Mouse (Mus musculus) bone marrow, adult 2 months (tissue): ENCODE results near the gene Maz. TPM values are rescaled to one million over a fixed set of nuclear protein-coding genes. Genes with fewer than 3 reads are reported as not detected.

Experiments used
- H3K27ac ChIP-seq: fragments of 200-500 bp; 2 replicates; pipeline ENCODE4 v1.5.1; 2012; ENCODE audit warnings: low read depth, mild to moderate bottlenecking, control low read depth, inconsistent platforms, low read length; ENCODE audit not compliant: control insufficient read depth, poor library complexity, insufficient read depth
- H3K4me1 ChIP-seq: fragments of 200-500 bp; 2 replicates; pipeline ENCODE4 v1.6.1; 2011; ENCODE audit warnings: low read length; ENCODE audit not compliant: control insufficient read depth, insufficient read depth
- H3K4me3 ChIP-seq: fragments of 200-500 bp; replicated peaks from 2 replicates; pipeline ENCODE3; 2011; ENCODE audit warnings: mild to moderate bottlenecking, low read depth, low read length, control low read depth; ENCODE audit not compliant: control insufficient read depth
- CTCF ChIP-seq: fragments of 200-500 bp; IDR thresholded peaks from 2 replicates; pipeline ENCODE4 v1.5.1; 2011; ENCODE audit warnings: low read length, control low read depth; ENCODE audit not compliant: control insufficient read depth, insufficient read depth
- POLR2A ChIP-seq: fragments of 200-500 bp; IDR thresholded peaks from 2 replicates; pipeline ENCODE4 v1.6.1; 2011; ENCODE audit warnings: low read depth, mild to moderate bottlenecking, control low read depth, low read length, borderline replicate concordance; ENCODE audit not compliant: control insufficient read depth
- WGBS: fragments of 180-500 bp; shearing (Covaris S2); methylation state at CpG from one replicate; pipeline ENCODE4 v1.1.7; 2018; 5-methylcytosine and 5-hydroxymethylcytosine counted together
- polyA plus RNA-seq: library from polyadenylated mRNA; stranded (reverse); fragments of >200 nt; gene quantifications from 2 replicates; pipeline ENCODE4 v1.2.4, GENCODE M21; 2011; ENCODE audit warnings: low replicate concordance; ENCODE audit not compliant: missing spikeins, insufficient read depth, insufficient read length

The Maz gene
- polyA plus RNA-seq, 1 experiment: 314 TPM

- H3K27ac ChIP-seq: peak within 1 kb of the TSS; percentile 96
Observed at GRCm38 (mm10) chr7:126975950-126976866, 50.6 kb downstream of the Maz start, which contains the start of gene Cdiptos. Gene Cdiptos, minus strand, starts transcription at chr7:126976098.

GRCm38 (mm10) chr7:126975893-126975949 lies 51.1 kb downstream of the Maz start, which contains the start of gene Cdipt:
Gene Cdipt, plus strand, starts transcription at chr7:126975914.
- TF ChIP-seq CTCF: no peak
- peaks cover 2% of the 10 kb centered on the region; the same call in 1 of the 2 replicates for H3K4me1 ChIP-seq
- peak within 1 kb of the TSS; percentile 96 for H3K27ac ChIP-seq
- peak within 1 kb of the TSS; percentile 87 for H3K4me3 ChIP-seq
- WGBS: 3% methylated on average over 1 of the region's 1 CpGs

More at GRCm38 (mm10) chr7:126975950-126976866, 50.6 kb downstream of the Maz start, which contains the start of gene Cdiptos:
- H3K4me1 ChIP-seq: peaks cover 2% of the 10 kb centered on the region; the same call in 1 of the 2 replicates
- TF ChIP-seq POLR2A: peak; percentile 62; the same call in 1 of the 2 replicates
- TF ChIP-seq CTCF: peak; percentile 97
- WGBS: under 1% methylated on average over 55 of the region's 55 CpGs
- H3K4me3 ChIP-seq: peak within 1 kb of the TSS; percentile 87

- Histone ChIP-seq H3K27ac (peak overlapping the region; percentile 96; the same call in 1 of the 2 replicates), H3K4me1 (peaks cover 2% of the 10 kb centered on the region; the same call in 1 of the 2 replicates), H3K4me3 (peak overlapping the region; percentile 87)
- no peak for TF ChIP-seq CTCF
- TF ChIP-seq POLR2A: no peak
- WGBS: 1% methylated on average over 8 of the region's 8 CpGs
Observed at GRCm38 (mm10) chr7:126975493-126975892, 51.3 kb downstream of the Maz start.

Other genes with a start within 250 kb of the Maz start
- 7.5 and 13.7 TPM in 2 replicates for gene Tbx6, start 245.6 kb downstream of the Maz start, polyA plus RNA-seq
- gene Ppp4c, start 234.5 kb downstream of the Maz start, polyA plus RNA-seq: 90.6 and 130 TPM in 2 replicates
- gene Fam57b, start 229.4 kb downstream of the Maz start, polyA plus RNA-seq: 1.9 TPM in 1 of 2 replicates, not detected in the other
- gene 4930451I11Rik, start 195.4 kb downstream of the Maz start, polyA plus RNA-seq: not detected in 2 replicates
- gene Doc2a, start 179.6 kb downstream of the Maz start, polyA plus RNA-seq: not detected in 2 replicates
- gene Hirip3, start 165.1 kb downstream of the Maz start, polyA plus RNA-seq: 77.2 and 107 TPM in 2 replicates
- gene Ino80e, start 164.7 kb downstream of the Maz start, polyA plus RNA-seq: 38.1 and 59.7 TPM in 2 replicates
- 113 and 149 TPM in 2 replicates for gene Taok2, start 142.3 kb downstream of the Maz start, polyA plus RNA-seq
- 39.9 and 76.2 TPM in 2 replicates for gene Tmem219, start 104.1 kb downstream of the Maz start, polyA plus RNA-seq
- gene Kctd13, start 98.2 kb downstream of the Maz start, polyA plus RNA-seq: 4.0 and 17.3 TPM in 2 replicates
- gene Asphd1, start 77.5 kb downstream of the Maz start, polyA plus RNA-seq: not detected in 2 replicates
- gene Sez6l2, start 76.5 kb downstream of the Maz start, polyA plus RNA-seq: 0.83 and 3.5 TPM in 2 replicates
- gene Cdipt, start 51.1 kb downstream of the Maz start, polyA plus RNA-seq: 51.4 and 89.1 TPM in 2 replicates
- gene Cdiptos, start 50.9 kb downstream of the Maz start, polyA plus RNA-seq: 2.3 and 2.4 TPM in 2 replicates
- 6.3 and 15.1 TPM in 2 replicates for gene Mvp, start 12.4 kb downstream of the Maz start, polyA plus RNA-seq
- gene Pagr1b, start 10.6 kb downstream of the Maz start, polyA plus RNA-seq: not detected in 2 replicates
- gene Pagr1a, start 9.7 kb downstream of the Maz start, polyA plus RNA-seq: 20.4 TPM in 1 of 2 replicates, not detected in the other
- 11.2 and 52.5 TPM in 2 replicates for gene Gm42742, start 5.9 kb downstream of the Maz start, polyA plus RNA-seq
- gene Prrt2, start 5.8 kb downstream of the Maz start, polyA plus RNA-seq: 5.3 TPM in 1 of 2 replicates, not detected in the other
- 114 and 164 TPM in 2 replicates for gene Kif22, start 15.4 kb upstream of the Maz start, polyA plus RNA-seq
- gene Zg16, start 60.3 kb upstream of the Maz start, polyA plus RNA-seq: 3.1 TPM in 1 of 2 replicates, not detected in the other
- 13.6 and 36.8 TPM in 2 replicates for gene AI467606, start 64.3 kb upstream of the Maz start, polyA plus RNA-seq
- 1.4 and 10.6 TPM in 2 replicates for gene Qprt, start 95.2 kb upstream of the Maz start, polyA plus RNA-seq
- gene Spn, start 110.8 kb upstream of the Maz start, polyA plus RNA-seq: 29.7 and 49.2 TPM in 2 replicates
- 46.6 and 64.1 TPM in 2 replicates for gene Cd2bp2, start 169.0 kb upstream of the Maz start, polyA plus RNA-seq
- 53.6 and 84.9 TPM in 2 replicates for gene Tbc1d10b, start 181.4 kb upstream of the Maz start, polyA plus RNA-seq
- gene Mylpf, start 181.9 kb upstream of the Maz start, polyA plus RNA-seq: 32.2 and 126 TPM in 2 replicates
- 2.6 and 6.6 TPM in 2 replicates for gene Zfp553, start 206.0 kb upstream of the Maz start, polyA plus RNA-seq
- 76.8 and 153 TPM in 2 replicates for gene Sept1, start 206.1 kb upstream of the Maz start, polyA plus RNA-seq
- gene Zfp771, start 217.2 kb upstream of the Maz start, polyA plus RNA-seq: 10.6 and 13.1 TPM in 2 replicates
- 23.2 and 50.6 TPM in 2 replicates for gene Dctpp1, start 233.7 kb upstream of the Maz start, polyA plus RNA-seq
- gene Sephs2, start 247.0 kb upstream of the Maz start, polyA plus RNA-seq: 28.4 and 64.7 TPM in 2 replicates